Mouse (Mus musculus) kidney, adult 9 months (tissue): Measurements from ENCODE around the gene March6.
A peak's percentile ranks its signal among the peaks of the same experiment; 100 is the strongest.

Experiments used
- DNase-seq: peaks from one replicate; pipeline ENCODE4 v3.0.0; 2022

March6 gene

DNA sequence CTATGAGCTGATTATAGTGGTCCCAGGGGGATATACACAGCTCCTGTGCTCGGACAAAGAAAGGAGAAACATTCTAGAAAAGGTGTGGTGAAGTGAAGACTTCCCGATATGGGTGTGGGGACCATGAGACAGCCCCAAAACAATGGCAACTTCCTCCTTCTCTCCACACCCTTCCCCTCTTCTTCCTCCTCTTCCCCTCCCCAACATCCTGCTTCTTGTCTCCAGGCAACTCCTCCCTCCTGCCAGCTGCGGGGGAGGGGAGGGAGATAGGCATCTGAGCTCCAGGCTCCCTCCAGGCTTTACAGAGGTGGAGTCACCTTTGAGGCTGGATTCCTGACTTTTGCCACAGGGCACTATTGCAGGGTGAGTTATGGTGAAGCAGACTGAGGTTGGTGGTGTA lies 117.9 kb downstream of the March6 start:
- DNase-seq = peak; percentile 26

DNA sequence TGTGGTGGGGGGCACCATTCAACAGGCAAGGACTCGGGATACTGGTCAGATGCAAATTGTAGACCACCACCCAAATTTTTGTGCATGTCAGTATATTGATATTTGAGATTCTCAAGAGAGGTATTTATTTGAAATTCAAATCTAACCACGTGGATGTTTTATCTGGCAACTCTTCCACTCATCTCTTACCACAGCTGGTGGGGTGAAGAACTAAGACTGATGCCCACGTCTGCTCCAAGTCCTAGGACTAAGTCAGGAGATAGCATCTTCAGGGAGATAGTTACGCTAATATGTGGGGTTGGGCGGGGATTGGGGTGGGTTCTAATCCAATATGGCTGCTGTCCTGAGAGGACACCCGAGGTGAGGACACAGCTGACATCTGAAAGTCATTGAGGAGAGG lies 118.4 kb downstream of the March6 start:
- DNase-seq = no peak

DNA sequence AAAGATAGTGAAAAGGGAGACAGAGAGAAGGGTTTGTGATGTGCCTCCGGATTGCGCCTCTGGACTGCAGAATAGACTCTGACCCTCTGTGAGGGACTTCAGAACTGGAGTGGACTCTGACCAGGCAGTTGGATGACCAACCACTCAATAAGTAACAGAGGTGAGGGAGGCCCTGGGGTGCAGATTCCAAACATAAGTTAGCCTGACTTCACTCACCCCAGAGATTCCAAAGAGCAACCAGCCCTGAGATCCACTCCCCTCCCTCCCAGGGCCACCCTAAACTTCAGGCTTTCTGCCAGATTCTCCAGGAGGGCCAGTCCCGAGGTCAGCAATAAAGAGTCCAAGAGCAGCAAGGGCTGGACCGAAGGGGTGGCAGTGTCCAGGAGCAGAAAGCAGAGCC lies 123.4 kb downstream of the March6 start:
- peak; percentile 96 for DNase-seq

DNA sequence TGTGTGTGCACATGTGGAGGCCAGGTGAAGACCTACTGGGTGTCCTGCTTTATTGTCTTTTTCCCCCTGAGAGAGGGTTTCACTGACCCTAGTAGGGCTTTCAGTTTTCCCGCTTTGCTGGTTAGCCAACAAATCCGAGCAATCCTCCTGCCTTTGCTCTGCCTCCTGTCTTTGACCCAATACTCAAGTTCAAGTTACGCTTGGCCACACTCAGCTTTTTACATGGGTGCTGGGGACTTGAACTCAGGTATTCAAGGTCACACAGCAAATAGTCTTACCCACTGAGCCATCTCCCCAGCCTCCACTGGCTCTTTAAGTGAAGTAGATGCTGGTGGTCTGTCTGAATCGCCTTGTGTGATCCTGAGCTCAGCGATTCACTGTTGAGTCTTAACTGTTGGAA lies 124.0 kb downstream of the March6 start:
- peak; percentile 84 for DNase-seq
